Mouse (Mus musculus): ENCODE data around the gene Btg2. TPM values are rescaled to one million over a fixed set of nuclear protein-coding genes. Genes with fewer than 3 reads are reported as not detected.

Gene Btg2
- polyA plus RNA-seq, 1 experiment: 44.1 TPM

DNA sequence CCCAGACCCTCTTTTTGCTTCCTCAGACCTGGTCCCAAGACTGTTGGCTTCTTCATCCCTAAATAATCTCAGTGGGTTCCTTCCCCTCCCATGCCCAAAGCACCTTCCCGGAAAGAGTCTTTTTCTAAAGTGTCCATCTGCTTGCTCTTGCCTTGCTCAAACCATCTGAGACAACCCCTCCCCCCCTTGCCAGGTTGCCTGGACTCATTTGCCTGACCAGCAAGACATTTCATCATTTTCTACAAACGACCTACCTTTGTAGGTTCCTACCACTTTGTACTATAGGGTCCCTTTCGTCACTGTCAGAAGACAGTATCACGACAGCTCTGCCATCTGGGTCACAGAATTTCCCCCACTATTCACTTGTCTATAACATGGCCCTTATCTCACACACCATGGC, 1.5 kb upstream of the Btg2 start:
- WGBS: 85% methylated on average over 4 of the region's 4 CpGs
- DNase-seq (ENCODE audit: low read depth, low spot score): no peak

DNA sequence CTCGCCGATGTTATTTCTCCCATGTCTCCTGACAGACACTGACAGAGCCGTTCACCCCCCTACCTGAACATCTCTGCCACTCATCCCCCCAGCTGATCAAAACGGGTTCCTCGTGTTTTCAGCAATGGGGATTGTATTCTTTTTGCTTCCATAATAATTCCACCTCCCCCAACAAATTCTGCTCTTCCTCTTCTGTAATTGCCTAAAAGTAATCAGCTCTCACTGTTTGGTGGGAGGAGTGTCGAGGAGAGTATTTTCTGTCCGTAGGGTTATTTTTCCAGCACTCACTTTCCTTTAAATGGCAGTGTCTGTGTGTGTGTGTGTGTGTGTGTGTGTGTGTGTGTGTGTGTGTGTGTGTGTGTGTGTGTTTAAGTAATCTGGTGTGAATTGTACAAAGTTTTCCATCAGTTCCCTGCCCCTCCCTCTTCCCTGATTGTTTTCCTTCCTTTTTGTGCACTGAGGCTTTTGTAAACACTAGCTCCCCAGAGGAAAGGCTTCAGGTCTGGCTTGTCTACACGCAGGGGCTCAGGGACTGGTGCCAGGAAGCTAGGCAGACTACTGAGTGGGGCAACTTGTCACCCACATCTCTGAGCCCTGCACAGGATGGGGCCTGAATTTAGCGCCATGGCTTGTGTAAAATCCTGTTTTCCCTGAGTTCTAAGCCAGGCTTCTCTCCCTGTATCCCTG, 700 bp upstream of the Btg2 start:
- 6% methylated on average over 9 of the region's 9 CpGs for WGBS
- DNase-seq (ENCODE audit: low read depth, low spot score): no peak

DNA sequence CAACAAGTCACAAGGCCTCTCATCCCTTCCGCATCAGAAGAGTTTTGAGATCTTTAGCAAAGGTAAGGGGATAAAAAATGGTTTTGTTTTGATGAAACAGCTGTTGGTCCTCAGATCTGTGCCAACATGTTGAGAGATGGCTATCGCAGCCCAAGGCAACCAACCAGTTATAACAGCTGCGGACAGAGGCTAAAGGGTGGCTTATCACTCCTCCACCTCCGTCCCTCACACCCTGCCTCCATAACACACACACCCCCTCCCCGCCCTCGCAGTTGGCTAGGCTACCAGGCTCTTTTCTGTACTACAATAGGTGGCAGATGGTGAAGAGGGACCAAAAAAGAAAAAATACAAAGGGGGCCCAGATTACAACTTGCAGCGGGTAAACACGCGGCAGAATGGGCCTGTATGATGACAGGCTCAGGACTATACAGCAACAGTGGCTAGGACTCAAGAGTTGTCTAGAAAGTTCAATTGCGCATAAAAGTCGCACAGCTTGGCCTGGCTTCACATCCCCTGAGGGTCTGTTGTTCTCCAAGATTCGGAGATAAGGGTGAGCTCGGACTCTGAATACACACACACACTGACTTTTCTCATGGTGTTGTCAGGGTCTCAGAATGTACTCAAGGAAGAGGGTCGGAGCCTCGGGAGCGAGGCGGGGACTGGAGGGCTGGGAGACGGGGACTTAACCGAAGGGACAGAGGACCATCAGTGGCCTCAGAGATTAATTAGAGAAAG, 692 bp downstream of the Btg2 start:
- WGBS: 1% methylated on average over 19 of the region's 19 CpGs
- no peak for DNase-seq (ENCODE audit: low read depth, low spot score)

DNA sequence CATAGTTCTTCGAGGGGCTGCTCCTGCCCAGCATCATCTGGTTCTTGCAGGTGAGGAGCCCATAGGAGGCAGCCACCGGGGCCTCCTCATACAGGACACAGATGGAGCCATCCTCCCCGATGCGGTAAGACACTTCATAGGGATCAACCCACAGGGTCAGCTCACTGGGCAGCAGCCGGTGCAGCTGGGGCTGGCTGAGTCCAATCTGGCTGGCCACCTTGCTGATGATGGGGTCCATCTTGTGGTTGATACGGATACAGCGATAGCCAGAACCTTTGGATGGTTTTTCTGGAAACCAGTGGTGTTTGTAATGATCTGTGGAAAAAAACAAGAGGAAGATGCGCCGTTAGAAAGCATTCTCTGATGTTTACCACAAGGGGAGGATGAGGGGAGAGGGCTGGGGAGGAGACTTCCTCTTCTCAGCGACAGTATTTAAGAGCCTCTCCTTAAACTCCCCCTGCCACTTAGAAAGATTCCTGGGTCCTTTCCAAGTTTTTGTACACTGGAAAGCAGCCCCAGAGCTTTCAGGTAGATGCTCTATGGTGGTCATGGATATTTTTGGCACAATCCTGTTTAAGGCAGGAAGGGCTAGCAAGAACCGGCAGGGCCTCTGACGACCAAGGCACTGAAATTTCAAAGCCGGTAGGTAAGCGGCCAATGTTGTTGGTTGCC, 1.4 kb downstream of the Btg2 start:
- WGBS: 18% methylated on average over 14 of the region's 14 CpGs
- no peak for DNase-seq (ENCODE audit: low read depth, low spot score)

DNA sequence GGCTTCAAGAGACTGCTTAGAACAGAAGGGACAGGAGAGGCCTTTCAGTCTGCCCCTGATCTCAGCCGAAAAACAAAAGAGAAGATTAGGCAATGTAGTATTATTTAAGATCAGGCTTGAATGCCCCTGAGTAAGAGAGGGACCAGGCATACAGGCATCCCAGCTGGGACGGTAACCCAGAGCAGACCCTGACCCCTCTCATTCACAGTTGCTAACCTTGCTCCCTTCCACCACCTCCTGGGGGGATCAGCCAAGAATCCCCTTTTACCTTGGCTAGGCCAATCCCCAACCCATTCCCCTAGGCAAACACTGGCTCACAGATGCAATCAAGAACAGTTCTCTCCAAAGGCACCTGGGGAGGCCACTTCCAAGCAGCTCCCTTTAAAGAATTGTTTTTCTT, 2.1 kb downstream of the Btg2 start:
- 74% methylated on average over 2 of the region's 2 CpGs for WGBS

DNA sequence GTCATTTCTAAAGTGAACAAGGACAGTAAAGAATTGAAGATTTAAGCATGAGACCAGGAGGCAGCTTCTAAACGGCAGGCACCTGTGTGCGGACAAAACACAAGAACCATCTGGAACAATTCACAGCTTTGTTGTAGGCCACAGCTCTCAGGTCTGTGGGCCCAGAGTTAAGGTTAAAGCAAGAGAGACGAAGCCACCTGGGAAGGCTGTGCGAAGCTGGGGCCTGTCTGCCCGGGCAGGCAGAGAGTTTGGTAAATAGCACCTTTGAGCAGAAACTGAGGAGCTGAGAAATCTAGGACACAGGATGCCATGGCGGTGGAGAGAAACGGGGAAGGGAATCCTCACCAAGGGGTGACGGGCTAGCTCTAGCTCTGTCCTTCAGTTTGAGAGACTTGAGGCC, 3.4 kb downstream of the Btg2 start:
- no peak for DNase-seq (ENCODE audit: low read depth, low spot score)
- WGBS: 81% methylated on average over 8 of the region's 8 CpGs

More for the DNA sequence above, 2.1 kb downstream of the Btg2 start:
- no peak for DNase-seq (ENCODE audit: low read depth, low spot score)

DNA sequence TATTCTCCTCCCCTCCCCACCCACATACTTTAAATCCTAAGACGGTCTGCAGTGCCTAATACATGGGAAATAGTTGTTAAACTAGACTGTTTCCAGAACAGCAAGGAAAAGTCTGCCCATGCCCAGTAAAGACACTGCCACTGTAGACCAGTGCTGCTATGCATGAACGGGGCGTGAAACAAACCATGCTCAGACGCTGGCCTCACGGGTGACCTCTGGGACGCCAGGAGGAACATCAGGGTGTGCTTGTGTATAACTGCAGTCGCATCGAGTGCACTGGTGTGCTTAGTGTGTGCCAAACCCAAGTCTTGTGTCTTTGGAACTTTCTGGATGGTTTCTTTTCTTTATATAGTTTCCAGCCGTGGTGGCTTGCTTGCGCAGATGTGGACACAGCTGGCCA, 4.3 kb downstream of the Btg2 start:
- no peak for DNase-seq (ENCODE audit: low read depth, low spot score)
- 70% methylated on average over 10 of the region's 10 CpGs for WGBS

DNA sequence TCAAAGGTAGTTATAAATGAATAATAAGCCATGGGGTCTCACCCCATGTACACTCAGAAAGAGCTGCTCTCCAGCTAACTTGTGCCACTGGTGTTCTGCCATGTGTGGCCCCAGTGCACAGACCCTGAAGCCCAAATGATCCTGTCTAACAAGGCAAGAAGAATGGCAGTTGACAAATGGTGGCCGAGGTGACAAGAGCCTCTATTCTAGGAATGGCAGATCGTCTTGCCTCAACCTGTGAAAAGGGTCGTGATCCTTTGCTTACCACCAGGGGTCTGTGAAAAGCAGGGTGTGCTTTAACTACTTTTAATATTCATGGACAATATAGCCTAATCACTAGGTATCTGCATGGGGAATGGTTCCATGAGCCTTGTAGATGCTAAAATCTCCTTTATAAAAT, 4.7 kb downstream of the Btg2 start:
- DNase-seq (ENCODE audit: low read depth, low spot score): no peak
- WGBS: 83% methylated on average over 3 of the region's 3 CpGs

DNA sequence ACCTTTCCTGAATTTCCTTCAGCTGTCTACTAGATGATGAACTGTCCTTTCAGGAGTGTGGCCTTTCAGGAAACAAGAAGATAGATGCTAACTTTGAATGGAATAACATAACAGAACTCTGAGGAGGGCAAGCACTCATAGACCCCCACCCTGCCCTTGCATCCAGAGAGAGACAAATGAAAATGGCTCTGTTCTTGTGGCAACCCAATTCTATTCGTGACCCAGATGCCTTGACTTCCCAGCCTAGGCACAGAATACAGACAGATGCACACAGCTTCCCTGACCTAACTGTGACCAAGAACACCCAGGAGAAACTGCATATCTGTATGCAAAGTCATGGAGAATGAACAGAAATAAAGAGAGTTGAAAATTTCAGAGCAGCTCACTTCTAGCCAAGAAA, 5.3 kb downstream of the Btg2 start:
- 79% methylated on average over 1 of the region's 1 CpGs for WGBS
- no peak for DNase-seq (ENCODE audit: low read depth, low spot score)

DNA sequence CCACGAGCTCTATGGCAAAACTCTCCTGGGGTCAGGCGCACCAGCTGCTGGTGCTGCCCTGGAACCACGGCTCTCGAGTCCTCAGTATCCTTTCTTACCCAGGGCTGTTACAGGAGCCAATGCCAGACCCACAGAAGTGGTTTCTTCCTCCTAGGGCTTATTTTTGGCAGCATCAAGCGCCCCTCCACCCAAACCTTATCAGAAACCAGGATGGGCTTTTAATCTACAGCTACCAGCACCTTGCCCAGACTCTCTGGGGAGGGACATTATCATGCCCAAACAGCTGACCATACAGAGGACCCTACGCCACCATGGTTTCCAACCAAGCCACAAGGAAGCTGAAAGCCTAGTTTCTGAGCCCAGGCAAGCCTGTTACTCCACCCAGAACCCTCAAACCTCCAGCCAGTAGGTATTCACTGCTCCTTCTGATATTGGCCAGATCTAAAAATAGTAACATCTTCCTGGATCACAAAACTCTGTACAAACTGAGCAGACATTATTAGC, 5.8 kb downstream of the Btg2 start:
- WGBS: 80% methylated on average over 6 of the region's 6 CpGs
- DNase-seq (ENCODE audit: low read depth, low spot score): no peak

DNA sequence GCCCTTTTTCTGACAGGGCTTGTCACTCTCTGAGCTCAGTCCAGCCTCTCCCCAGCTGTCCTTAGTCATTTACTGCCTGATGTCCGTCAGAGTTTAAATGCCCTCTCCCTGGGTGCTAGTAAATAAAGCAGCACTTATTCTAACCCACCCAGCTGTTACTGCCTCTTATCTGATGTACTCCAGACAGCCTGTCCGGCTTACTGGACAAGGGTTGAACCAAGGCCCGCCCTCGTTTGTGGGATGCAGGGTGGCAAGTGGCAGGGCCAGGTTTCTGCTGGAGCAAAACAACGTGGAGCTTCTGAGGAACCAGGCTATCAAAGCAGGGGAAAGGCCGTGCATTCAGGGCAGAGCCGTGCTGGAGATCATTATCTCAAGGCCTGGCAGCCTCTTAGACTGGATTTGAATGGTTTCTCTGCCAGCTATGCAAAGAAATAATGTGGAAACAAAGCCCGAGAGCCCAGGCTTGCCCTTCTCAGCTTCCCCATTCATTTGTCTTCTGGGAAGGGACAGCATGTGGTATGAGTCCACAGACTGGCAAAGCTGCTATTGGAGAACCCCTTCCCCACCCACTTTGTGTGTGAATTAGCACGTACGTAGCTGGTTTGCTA, 7.4 kb downstream of the Btg2 start:
- WGBS: 25% methylated on average over 10 of the region's 10 CpGs
- no peak for DNase-seq (ENCODE audit: low read depth, low spot score)

DNA sequence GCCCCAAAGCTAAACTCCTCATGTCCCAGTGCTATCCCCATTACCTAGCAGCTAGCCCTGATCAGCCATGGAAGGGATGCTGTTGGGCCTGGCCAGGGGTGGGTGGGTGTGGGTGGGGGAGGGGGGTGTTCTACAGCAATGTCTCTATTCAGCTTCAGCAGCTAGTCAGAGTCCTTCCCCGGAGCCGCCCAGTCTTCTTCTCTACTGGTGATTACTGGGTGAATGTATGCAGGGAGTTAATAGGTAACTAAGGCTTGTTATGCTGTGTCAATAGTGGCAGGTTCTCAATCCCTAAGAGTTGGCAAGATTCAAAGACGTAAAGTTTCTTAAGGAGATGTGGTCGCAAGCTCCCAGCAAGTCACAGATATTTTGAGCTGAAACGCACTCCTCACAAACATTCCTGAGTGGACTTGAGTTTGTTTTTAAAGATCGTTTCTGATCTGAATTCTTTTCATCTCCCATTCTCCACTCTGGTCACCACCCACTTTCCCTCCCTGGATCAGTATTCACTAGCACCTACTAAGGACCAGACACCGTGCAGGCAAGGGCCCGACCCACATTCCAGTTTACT, 8.7 kb downstream of the Btg2 start:
- WGBS: 26% methylated on average over 8 of the region's 8 CpGs

DNA sequence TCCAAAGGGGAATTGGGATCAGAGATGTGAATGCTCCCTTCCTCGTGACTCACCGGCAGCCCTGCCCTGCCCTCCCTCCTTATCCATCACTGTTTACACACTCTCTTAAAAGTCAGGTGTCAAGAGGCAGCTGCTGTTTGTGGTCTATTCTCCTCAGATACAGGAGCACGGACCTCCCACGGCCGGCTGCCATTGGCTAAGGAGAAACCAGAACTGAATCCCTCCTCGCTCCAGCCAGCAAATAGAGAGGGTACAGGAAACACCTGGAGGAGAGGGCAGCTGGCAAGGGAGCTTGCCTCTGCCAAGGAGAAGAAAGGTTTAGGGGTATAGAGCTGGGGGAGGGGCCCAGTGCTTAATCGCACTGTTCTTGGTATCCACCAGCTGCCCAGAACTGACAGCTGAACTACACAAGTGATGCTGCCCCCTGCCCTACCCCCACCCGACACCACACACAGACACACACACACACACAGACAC, 11.7 kb downstream of the Btg2 start:
- WGBS: 7% methylated on average over 8 of the region's 8 CpGs
- DNase-seq (ENCODE audit: low read depth, low spot score): no peak

More for the DNA sequence above, 8.7 kb downstream of the Btg2 start:
- no peak for DNase-seq (ENCODE audit: low read depth, low spot score)

DNA sequence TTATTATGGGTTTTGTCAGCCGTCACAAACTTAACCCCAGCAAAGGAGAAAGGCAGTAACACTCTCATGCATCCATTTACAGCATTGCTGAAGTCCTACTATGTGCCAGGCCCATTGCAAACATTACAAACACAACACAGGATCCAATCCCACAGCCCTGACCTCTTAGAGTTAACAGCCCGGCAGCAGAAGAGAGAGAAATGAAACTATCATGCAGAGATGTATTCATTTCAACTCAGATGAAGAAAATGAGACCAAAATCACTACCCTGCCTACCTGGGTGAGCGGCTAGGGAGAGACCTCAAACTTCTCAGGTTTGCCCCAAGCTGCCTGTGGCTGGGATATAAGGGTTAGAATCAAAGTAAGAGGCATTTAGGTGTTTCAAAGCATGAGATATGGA, 12.4 kb downstream of the Btg2 start:
- DNase-seq (ENCODE audit: low read depth, low spot score): no peak
- 37% methylated on average over 3 of the region's 3 CpGs for WGBS

DNA sequence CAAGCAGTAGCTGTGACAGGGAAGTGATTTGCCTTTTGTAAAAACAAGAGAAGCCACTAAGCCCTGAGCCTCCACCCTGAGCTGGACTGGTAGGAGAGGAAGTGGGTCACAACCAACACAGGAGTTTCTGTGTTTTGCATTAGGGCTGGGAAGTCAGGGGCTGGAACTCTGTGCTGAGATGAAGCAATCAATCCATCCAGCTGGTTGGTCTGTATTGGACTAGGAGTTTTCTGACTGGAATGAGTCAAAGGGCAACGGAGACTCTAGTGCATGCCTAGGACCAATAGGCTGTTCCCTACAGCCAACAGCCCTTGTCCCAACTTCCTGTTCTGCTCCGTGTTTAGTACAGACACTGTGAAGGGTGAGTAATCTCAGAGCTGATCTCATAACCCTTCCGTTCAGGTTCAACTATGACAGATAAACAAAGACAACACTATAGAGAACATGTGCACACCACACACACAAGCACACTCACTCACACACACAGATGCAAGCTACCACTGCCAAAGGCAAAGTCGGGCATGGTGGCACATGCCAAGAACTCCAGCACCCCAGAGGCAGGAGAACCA, 13.6 kb downstream of the Btg2 start:
- DNase-seq (ENCODE audit: low read depth, low spot score): no peak
- WGBS: 14% methylated on average over 4 of the region's 4 CpGs

DNA sequence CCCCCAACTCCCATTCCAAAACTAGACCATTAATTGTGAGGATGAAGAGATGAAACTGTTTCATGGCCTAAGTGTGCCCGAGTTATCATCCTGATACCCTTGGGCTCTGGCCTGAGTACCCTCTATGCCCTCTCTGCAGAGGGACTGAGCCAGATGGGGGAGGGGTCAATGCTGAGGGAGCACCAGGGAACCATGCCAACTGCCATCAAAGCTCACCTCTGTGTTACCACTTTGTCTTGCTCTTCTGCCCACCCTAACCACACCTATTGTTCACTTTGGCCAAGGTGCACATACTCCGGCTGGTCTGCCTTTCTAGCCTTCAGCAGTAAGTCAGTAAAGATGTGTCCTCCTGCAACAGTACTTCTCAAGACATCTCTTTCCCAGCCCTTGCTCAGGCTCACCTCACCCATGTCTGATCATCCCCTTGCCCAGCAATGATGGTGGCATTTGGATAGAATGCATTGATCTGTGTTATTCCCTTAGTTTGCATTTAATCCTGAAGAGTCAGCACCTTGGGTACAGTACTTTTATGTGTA, 14.6 kb downstream of the Btg2 start:
- WGBS: 62% methylated on average over 2 of the region's 2 CpGs

DNA sequence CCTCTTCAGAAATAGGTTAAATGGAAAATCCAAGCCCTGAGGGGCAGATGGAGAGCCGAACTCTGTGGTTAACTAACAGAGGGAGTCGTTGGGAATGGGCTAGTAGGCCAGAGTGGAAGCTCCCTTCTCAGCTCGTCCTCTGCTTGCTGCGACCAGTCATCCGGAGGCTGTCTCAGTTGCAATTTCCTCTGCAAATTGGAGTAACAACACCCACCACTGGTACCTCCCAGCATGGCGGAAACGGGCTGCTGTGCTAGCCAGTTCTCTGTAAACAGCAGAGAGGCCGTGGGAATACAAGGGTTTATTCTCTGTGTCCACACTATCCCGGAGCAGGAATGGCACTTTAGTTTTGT, 15.2 kb downstream of the Btg2 start:
- 14% methylated on average over 9 of the region's 9 CpGs for WGBS
- no peak for DNase-seq (ENCODE audit: low read depth, low spot score)

More for the DNA sequence above, 14.6 kb downstream of the Btg2 start:
- no peak for DNase-seq (ENCODE audit: low read depth, low spot score)

DNA sequence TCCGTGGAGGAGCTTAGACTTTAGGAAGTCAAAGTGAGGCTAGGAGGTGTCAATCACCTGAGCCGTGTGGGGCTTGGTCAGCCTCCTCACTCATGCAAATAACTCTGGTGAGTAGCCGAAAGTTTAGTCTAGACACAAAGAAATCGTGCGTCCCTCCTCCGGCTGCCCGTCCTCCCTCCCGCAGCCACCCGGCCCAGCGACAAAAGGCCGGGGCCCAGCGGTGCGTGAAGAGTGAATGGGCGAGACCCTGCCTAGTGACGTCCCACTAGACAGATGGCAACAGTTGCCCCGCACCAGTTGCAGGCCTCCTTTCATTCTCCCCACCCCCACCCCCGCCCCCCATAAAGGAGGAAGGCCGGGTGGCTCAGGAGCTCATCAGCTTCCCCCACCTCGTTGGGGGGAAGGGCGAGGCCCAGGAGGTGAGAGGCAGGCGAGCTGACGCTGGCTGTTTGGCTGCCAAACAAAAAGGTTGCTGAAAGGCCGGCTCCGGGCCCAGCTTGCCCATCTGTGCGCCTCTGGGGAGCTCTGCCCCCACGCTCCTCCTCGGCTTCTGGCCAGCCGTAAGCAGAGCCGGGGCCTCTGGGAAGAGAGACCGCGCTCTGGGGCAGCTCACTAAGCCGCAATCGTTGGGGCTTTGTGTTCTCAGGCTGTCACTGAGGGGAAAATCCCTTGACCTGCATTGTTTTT, 15.7 kb downstream of the Btg2 start:
- WGBS: 9% methylated on average over 33 of the region's 33 CpGs
- no peak for DNase-seq (ENCODE audit: low read depth, low spot score)

Measured in large intestine, adult 2 months (tissue).